Mouse (Mus musculus): ENCODE data around the gene Mindy4b-ps. TPM values are rescaled to one million over a fixed set of nuclear protein-coding genes. Genes with fewer than 3 reads are reported as not detected.
"Not testable (repeated sequence)": the region's sequence is repeated elsewhere in the genome, so short reads cannot be mapped to it uniquely, and the experiment has no call there.

Gene Mindy4b-ps
- total RNA-seq (2014; rRNA removed) = 0.05 and 0.23 TPM in 2 replicates
- polyA plus RNA-seq (2015; fragmentation: Nextera tagmentation; extraction: Ambion mirVana) = 0.10 and 0.15 TPM in 2 replicates

- DNase-seq (no peak), ATAC-seq (no peak)
- Histone ChIP-seq H3K9ac (no peak within 1 kb of the TSS), H3K9me3 (ENCODE audit: low read length) (no peaks in the 10 kb centered on the region), H3K27ac (ENCODE audit: low read depth, low read length) (no peak within 1 kb of the TSS), H3K4me3 (ENCODE audit: low read depth, low read length) (no peak within 1 kb of the TSS), H3K36me3 (ENCODE audit: insufficient read depth) (no peaks in the 10 kb centered on the region), H3K4me2 (ENCODE audit: low read depth) (no peak within 1 kb of the TSS), H3K4me1 (ENCODE audit: insufficient read depth) (no peaks in the 10 kb centered on the region), H3K27me3 (ENCODE audit: insufficient read depth, low read length) (no peaks in the 10 kb centered on the region)
- WGBS = 74% methylated on average over 4 of the region's 4 CpGs
- TF ChIP-seq CTCF (IDR thresholded peaks at IDR 0.05; ENCODE audit: low read depth) = no peak
Measured at GRCm38 (mm10) chr3:58822211-58822610, at the start of gene Mindy4b-ps. Gene Mindy4b-ps (minus strand): TSS chr3:58822311.

- H3K9ac ChIP-seq; H3K27ac ChIP-seq (ENCODE audit: low read depth, low read length); H3K4me2 ChIP-seq (ENCODE audit: low read depth); H3K27me3 ChIP-seq (ENCODE audit: insufficient read depth, low read length); H3K4me3 ChIP-seq (ENCODE audit: low read depth, low read length); ATAC-seq; H3K4me1 ChIP-seq (ENCODE audit: insufficient read depth); H3K36me3 ChIP-seq (ENCODE audit: insufficient read depth); H3K9me3 ChIP-seq (ENCODE audit: low read length); DNase-seq: not testable (repeated sequence)
- 75% methylated on average over 2 of the region's 2 CpGs for WGBS
Measured at GRCm38 (mm10) chr3:58871882-58872281, 49.8 kb upstream of the Mindy4b-ps start.

- H3K9ac ChIP-seq = no peak overlapping the region
- H3K36me3 ChIP-seq (ENCODE audit: insufficient read depth) = no peaks in the 10 kb centered on the region
- H3K27ac ChIP-seq (ENCODE audit: low read depth, low read length) = no peak overlapping the region
- no peak for TF ChIP-seq CTCF (IDR thresholded peaks at IDR 0.05; ENCODE audit: low read depth)
- no peak overlapping the region for H3K4me3 ChIP-seq (ENCODE audit: low read depth, low read length)
- no peak overlapping the region for H3K4me2 ChIP-seq (ENCODE audit: low read depth)
- H3K4me1 ChIP-seq (ENCODE audit: insufficient read depth) = no peaks in the 10 kb centered on the region
- H3K9me3 ChIP-seq (ENCODE audit: low read length) = no peaks in the 10 kb centered on the region
- no peaks in the 10 kb centered on the region for H3K27me3 ChIP-seq (ENCODE audit: insufficient read depth, low read length)
- DNase-seq (peak; percentile 32), ATAC-seq (peak; percentile 51)
- 16% methylated on average over 7 of the region's 7 CpGs for WGBS
Measured at GRCm38 (mm10) chr3:58865690-58866089, 43.6 kb upstream of the Mindy4b-ps start.

- 74% methylated on average over 2 of the region's 2 CpGs for whole genome bisulfite sequencing
- Histone ChIP-seq H3K9me3 (ENCODE audit: low read length) (no peaks in the 10 kb centered on the region), H3K9ac (no peak overlapping the region), H3K4me3 (ENCODE audit: low read depth, low read length) (no peak overlapping the region), H3K4me2 (ENCODE audit: low read depth) (no peak overlapping the region), H3K36me3 (ENCODE audit: insufficient read depth) (no peaks in the 10 kb centered on the region), H3K4me1 (ENCODE audit: insufficient read depth) (no peaks in the 10 kb centered on the region), H3K27me3 (ENCODE audit: insufficient read depth, low read length) (no peaks in the 10 kb centered on the region), H3K27ac (ENCODE audit: low read depth, low read length) (no peak overlapping the region)
- DNase-seq (no peak), ATAC-seq (no peak)
- no peak for TF ChIP-seq CTCF (IDR thresholded peaks at IDR 0.05; ENCODE audit: low read depth)
Measured at GRCm38 (mm10) chr3:58862976-58863375, 40.9 kb upstream of the Mindy4b-ps start.

GRCm38 (mm10) chr3:58843415-58843814 is 21.3 kb upstream of the Mindy4b-ps start:
- TF ChIP-seq CTCF (IDR thresholded peaks at IDR 0.05; ENCODE audit: low read depth) = peak; percentile 58
- 68% methylated on average over 1 of the region's 1 CpGs for WGBS
- Histone ChIP-seq H3K27ac (ENCODE audit: low read depth, low read length) (no peak overlapping the region), H3K9ac (no peak overlapping the region), H3K27me3 (ENCODE audit: insufficient read depth, low read length) (no peaks in the 10 kb centered on the region), H3K36me3 (ENCODE audit: insufficient read depth) (no peaks in the 10 kb centered on the region), H3K4me3 (ENCODE audit: low read depth, low read length) (no peak overlapping the region), H3K4me1 (ENCODE audit: insufficient read depth) (no peaks in the 10 kb centered on the region), H3K9me3 (ENCODE audit: low read length) (no peaks in the 10 kb centered on the region), H3K4me2 (ENCODE audit: low read depth) (no peak overlapping the region)
- peak; percentile 73 for ATAC-seq
- DNase-seq = peak; percentile 29

GRCm38 (mm10) chr3:58833442-58834160 is 11.5 kb upstream of the Mindy4b-ps start:
- ATAC-seq (no peak), DNase-seq (peak; percentile 32)
- H3K9ac ChIP-seq = no peak overlapping the region
- H3K4me2 ChIP-seq (ENCODE audit: low read depth) = no peak overlapping the region
- no peak overlapping the region for H3K4me3 ChIP-seq (ENCODE audit: low read depth, low read length)
- H3K36me3 ChIP-seq (ENCODE audit: insufficient read depth) = no peaks in the 10 kb centered on the region
- no peak for TF ChIP-seq CTCF (IDR thresholded peaks at IDR 0.05; ENCODE audit: low read depth)
- 61% methylated on average over 5 of the region's 5 CpGs for WGBS
- H3K9me3 ChIP-seq (ENCODE audit: low read length) = no peaks in the 10 kb centered on the region
- H3K4me1 ChIP-seq (ENCODE audit: insufficient read depth) = no peaks in the 10 kb centered on the region
- no peaks in the 10 kb centered on the region for H3K27me3 ChIP-seq (ENCODE audit: insufficient read depth, low read length)
- H3K27ac ChIP-seq (ENCODE audit: low read depth, low read length) = no peak overlapping the region

GRCm38 (mm10) chr3:58832888-58833287 is 10.8 kb upstream of the Mindy4b-ps start:
- Histone ChIP-seq H3K4me3 (ENCODE audit: low read depth, low read length) (no peak overlapping the region), H3K4me2 (ENCODE audit: low read depth) (no peak overlapping the region), H3K27me3 (ENCODE audit: insufficient read depth, low read length) (no peaks in the 10 kb centered on the region), H3K9ac (no peak overlapping the region), H3K9me3 (ENCODE audit: low read length) (no peaks in the 10 kb centered on the region), H3K4me1 (ENCODE audit: insufficient read depth) (no peaks in the 10 kb centered on the region), H3K36me3 (ENCODE audit: insufficient read depth) (no peaks in the 10 kb centered on the region), H3K27ac (ENCODE audit: low read depth, low read length) (no peak overlapping the region)
- TF ChIP-seq CTCF (IDR thresholded peaks at IDR 0.05; ENCODE audit: low read depth) = no peak
- DNase-seq (no peak), ATAC-seq (no peak)
- 74% methylated on average over 2 of the region's 2 CpGs for WGBS

All from forebrain, postnatal 0 days (tissue).